In the genomic region with DNA sequence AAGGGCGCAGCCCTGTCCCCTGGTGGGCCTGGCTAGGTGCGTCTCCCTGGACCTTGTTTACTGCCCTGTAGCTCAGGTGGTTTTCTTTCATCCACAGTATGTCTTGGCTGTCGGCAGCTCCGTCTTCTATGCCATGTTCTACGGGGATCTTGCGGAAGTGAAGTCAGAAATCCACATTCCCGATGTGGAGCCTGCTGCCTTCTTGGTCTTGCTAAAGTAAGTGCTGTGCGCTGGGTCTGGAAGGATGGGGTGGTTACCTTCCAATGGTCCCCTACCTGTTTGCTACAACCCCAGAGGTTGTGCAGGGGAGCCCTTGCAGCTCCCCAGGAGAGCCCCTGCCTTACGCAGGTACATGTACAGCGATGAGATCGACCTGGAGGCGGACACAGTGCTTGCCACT, we compare ENCODE assay signal across 8 mouse cellular contexts. TPM values are rescaled to one million over a fixed set of nuclear protein-coding genes. Genes with fewer than 3 reads are reported as not detected.
DNase-seq lines count a peak whose midpoint lies in the region; ATAC-seq and TF ChIP-seq lines count a peak whose summit lies in the region.

No protein-coding gene starts in this region.

- H3K4me1 ChIP-seq in liver, adult 2 months (ENCODE audit: control insufficient read depth, insufficient read depth, low read length) = peaks cover 7% of the 10 kb centered on the region
- peaks cover 13% of the 10 kb centered on the region for H3K4me1 ChIP-seq in embryonic facial prominence, embryonic 12.5 days
- H3K4me1 ChIP-seq in hindbrain, postnatal 0 days (ENCODE audit: insufficient read depth, low read length) = peaks cover 14% of the 10 kb centered on the region
- H3K4me1 ChIP-seq in neural tube, embryonic 12.5 days = peaks cover 17% of the 10 kb centered on the region; the same call in 1 of the 2 replicates

- H3K27ac ChIP-seq in liver, adult 2 months (replicated peaks; ENCODE audit: insufficient read depth, low read depth, low read length) = peak overlapping the region; percentile 94
- H3K27ac ChIP-seq in embryonic facial prominence, embryonic 12.5 days = peak overlapping the region; percentile 87
- H3K27ac ChIP-seq in hindbrain, postnatal 0 days = peak overlapping the region; percentile 94
- H3K27ac ChIP-seq in neural tube, embryonic 12.5 days = peak overlapping the region; percentile 72

- H3K9ac ChIP-seq in liver, adult 2 months (ENCODE audit: low read depth, low read length) = peak overlapping the region; percentile 91
- H3K9ac ChIP-seq in embryonic facial prominence, embryonic 12.5 days = peak overlapping the region; percentile 80
- peak overlapping the region; percentile 62 for H3K9ac ChIP-seq in hindbrain, postnatal 0 days (replicated peaks; ENCODE audit: low read length)
- H3K9ac ChIP-seq in neural tube, embryonic 12.5 days = peak overlapping the region; percentile 86

- peak overlapping the region; percentile 70 for H3K4me2 ChIP-seq in embryonic facial prominence, embryonic 12.5 days (replicated peaks)
- peak overlapping the region; percentile 86 for H3K4me2 ChIP-seq in hindbrain, postnatal 0 days (ENCODE audit: low read depth, low read length)
- H3K4me2 ChIP-seq in neural tube, embryonic 12.5 days (replicated peaks) = peak overlapping the region; percentile 89

- TF ChIP-seq POLR2A in liver, adult 2 months (IDR thresholded peaks at IDR 0.05; ENCODE audit: extremely low read depth, insufficient read depth, low read length) = no peak

- WGBS in liver, adult 2 months = 66% methylated on average over 12 of the region's 12 CpGs
- WGBS in embryonic facial prominence, embryonic 12.5 days = 40% methylated on average over 12 of the region's 12 CpGs
- WGBS in hindbrain, postnatal 0 days = 40% methylated on average over 12 of the region's 12 CpGs
- 47% methylated on average over 12 of the region's 12 CpGs for WGBS in neural tube, embryonic 12.5 days

- DNase-seq in liver, adult 2 months (ENCODE audit: extremely low read depth, low read depth, low spot score) = peak; percentile 5
- DNase-seq in liver = no peak
- DNase-seq in hindbrain, postnatal 0 days (ENCODE audit: low spot score) = no peak
- no peak for DNase-seq in adrenal gland, adult 8-10 months
- DNase-seq in thymus, postnatal 10 days (ENCODE audit: low spot score in 2 of 2) = no peak
- no peak for DNase-seq in urinary bladder, adult 2 months (ENCODE audit: low spot score)

- no peaks in the 10 kb centered on the region; the same call in 1 of the 2 replicates for H3K79me2 ChIP-seq in liver, adult 2 months (ENCODE audit: control insufficient read depth, insufficient read depth, low read length)

- H3K9me3 ChIP-seq in embryonic facial prominence, embryonic 12.5 days = no peaks in the 10 kb centered on the region
- no peaks in the 10 kb centered on the region for H3K9me3 ChIP-seq in hindbrain, postnatal 0 days (ENCODE audit: low read length)
- H3K9me3 ChIP-seq in neural tube, embryonic 12.5 days = no peaks in the 10 kb centered on the region

- peaks cover 14% of the 10 kb centered on the region for H3K36me3 ChIP-seq in liver, adult 2 months (ENCODE audit: control insufficient read depth, insufficient read depth, low read length)
- H3K36me3 ChIP-seq in embryonic facial prominence, embryonic 12.5 days = peaks cover 71% of the 10 kb centered on the region
- H3K36me3 ChIP-seq in hindbrain, postnatal 0 days (ENCODE audit: insufficient read depth, low read length) = peaks cover 60% of the 10 kb centered on the region
- peaks cover 70% of the 10 kb centered on the region for H3K36me3 ChIP-seq in neural tube, embryonic 12.5 days

- H3K4me3 ChIP-seq in liver, adult 2 months (ENCODE audit: insufficient read depth, low read depth, low read length) = peak overlapping the region; percentile 85
- peak overlapping the region; percentile 67 for H3K4me3 ChIP-seq in embryonic facial prominence, embryonic 12.5 days
- H3K4me3 ChIP-seq in hindbrain, postnatal 0 days (ENCODE audit: low read length) = peak overlapping the region; percentile 64
- peak overlapping the region; percentile 58 for H3K4me3 ChIP-seq in neural tube, embryonic 12.5 days

- no peak for TF ChIP-seq CTCF in liver, adult 2 months (IDR thresholded peaks at IDR 0.05; ENCODE audit: low read depth, low read length)
- TF ChIP-seq CTCF in hindbrain, postnatal 0 days (IDR thresholded peaks at IDR 0.05; ENCODE audit: low read depth) = no peak; the same call in 1 of the 2 replicates

- ATAC-seq in embryonic facial prominence, embryonic 12.5 days (ENCODE audit: insufficient number of reproducible peaks, insufficient read depth, low FRiP score, low TSS enrichment) = no peak
- no peak for ATAC-seq in hindbrain, postnatal 0 days
- no peak for ATAC-seq in neural tube, embryonic 12.5 days (ENCODE audit: low FRiP score, low read depth)

- H3K27me3 ChIP-seq in liver, adult 2 months (ENCODE audit: control insufficient read depth, insufficient read depth, low read length) = no peaks in the 10 kb centered on the region
- H3K27me3 ChIP-seq in embryonic facial prominence, embryonic 12.5 days = no peaks in the 10 kb centered on the region
- no peaks in the 10 kb centered on the region for H3K27me3 ChIP-seq in hindbrain, postnatal 0 days (ENCODE audit: insufficient read depth, low read length)
- H3K27me3 ChIP-seq in neural tube, embryonic 12.5 days (replicated peaks) = no peaks in the 10 kb centered on the region

RNA-seq across cellular contexts. Expression of gene Btbd6, which starts 0.9 kb away (rescaled TPM):
- total RNA-seq in liver, adult 2 months (2014; rRNA removed) = 5.2 and 7.9 TPM in 2 replicates
- polyA plus RNA-seq in liver, adult 2 months (2012; rRNA removed) = 17.8 and 18.9 TPM in 2 replicates
- 25.6 and 27.4 TPM in 2 replicates for polyA plus RNA-seq in embryonic facial prominence, embryonic 12.5 days (2016; fragmentation: Nextera tagmentation; extraction: Ambion mirVana)
- total RNA-seq in hindbrain, postnatal 0 days (2014; rRNA removed) = 71.0 and 76.1 TPM in 2 replicates
- polyA plus RNA-seq in hindbrain, postnatal 0 days (2015; fragmentation: Nextera tagmentation; extraction: Ambion mirVana) = 52.1 and 52.9 TPM in 2 replicates
- 32.0 and 33.8 TPM in 2 replicates for polyA plus RNA-seq in neural tube, embryonic 12.5 days (2016; fragmentation: Nextera tagmentation; extraction: Ambion mirVana)
- total RNA-seq in adrenal gland, adult 8-10 months (2022) = 10 to 100 TPM; 21.5 to 30.9 (median 24.2) TPM
- polyA plus RNA-seq in urinary bladder, adult 2 months (2012; rRNA removed) = 23.9 and 26.8 TPM in 2 replicates

RNA-seq across cellular contexts. Expression of gene Brf1, which starts 23.3 kb away (rescaled TPM):
- 17.1 and 19.6 TPM in 2 replicates for total RNA-seq in liver, adult 2 months (2014; rRNA removed)
- polyA plus RNA-seq in liver, adult 2 months (2012; rRNA removed) = 26.2 and 31.5 TPM in 2 replicates
- polyA plus RNA-seq in embryonic facial prominence, embryonic 12.5 days (2016; fragmentation: Nextera tagmentation; extraction: Ambion mirVana) = 81.9 and 83.0 TPM in 2 replicates
- total RNA-seq in hindbrain, postnatal 0 days (2014; rRNA removed) = 29.4 and 32.9 TPM in 2 replicates
- 39.0 and 40.8 TPM in 2 replicates for polyA plus RNA-seq in hindbrain, postnatal 0 days (2015; fragmentation: Nextera tagmentation; extraction: Ambion mirVana)
- polyA plus RNA-seq in neural tube, embryonic 12.5 days (2016; fragmentation: Nextera tagmentation; extraction: Ambion mirVana) = 68.1 and 70.1 TPM in 2 replicates
- total RNA-seq in adrenal gland, adult 8-10 months (2022) = 10 to 100 TPM; 49.6 to 86.9 (median 68.3) TPM
- polyA plus RNA-seq in urinary bladder, adult 2 months (2012; rRNA removed) = 69.1 and 82.7 TPM in 2 replicates

RNA-seq across cellular contexts. Expression of gene Nudt14, which starts 35.2 kb away (rescaled TPM):
- 17.7 and 21.2 TPM in 2 replicates for total RNA-seq in liver, adult 2 months (2014; rRNA removed)
- 29.3 and 36.3 TPM in 2 replicates for polyA plus RNA-seq in liver, adult 2 months (2012; rRNA removed)
- 83.0 and 87.2 TPM in 2 replicates for polyA plus RNA-seq in embryonic facial prominence, embryonic 12.5 days (2016; fragmentation: Nextera tagmentation; extraction: Ambion mirVana)
- total RNA-seq in hindbrain, postnatal 0 days (2014; rRNA removed) = 29.0 and 29.4 TPM in 2 replicates
- 51.7 and 54.8 TPM in 2 replicates for polyA plus RNA-seq in hindbrain, postnatal 0 days (2015; fragmentation: Nextera tagmentation; extraction: Ambion mirVana)
- polyA plus RNA-seq in neural tube, embryonic 12.5 days (2016; fragmentation: Nextera tagmentation; extraction: Ambion mirVana) = 56.2 and 57.5 TPM in 2 replicates
- total RNA-seq in adrenal gland, adult 8-10 months (2022) = 10 to 100 TPM; 29.3 to 45.0 (median 36.1) TPM
- 42.4 and 54.6 TPM in 2 replicates for polyA plus RNA-seq in urinary bladder, adult 2 months (2012; rRNA removed)

RNA-seq across cellular contexts. Expression of gene Pacs2, which starts 37.2 kb away (rescaled TPM):
- total RNA-seq in liver, adult 2 months (2014; rRNA removed) = 5.2 and 7.5 TPM in 2 replicates
- 11.8 and 15.3 TPM in 2 replicates for polyA plus RNA-seq in liver, adult 2 months (2012; rRNA removed)
- 19.0 and 19.4 TPM in 2 replicates for polyA plus RNA-seq in embryonic facial prominence, embryonic 12.5 days (2016; fragmentation: Nextera tagmentation; extraction: Ambion mirVana)
- total RNA-seq in hindbrain, postnatal 0 days (2014; rRNA removed) = 111 and 125 TPM in 2 replicates
- 20.3 and 20.6 TPM in 2 replicates for polyA plus RNA-seq in hindbrain, postnatal 0 days (2015; fragmentation: Nextera tagmentation; extraction: Ambion mirVana)
- 30.5 and 30.8 TPM in 2 replicates for polyA plus RNA-seq in neural tube, embryonic 12.5 days (2016; fragmentation: Nextera tagmentation; extraction: Ambion mirVana)
- 10 to 100 TPM; 42.2 to 60.4 (median 53.7) TPM for total RNA-seq in adrenal gland, adult 8-10 months (2022)
- 38.9 and 40.9 TPM in 2 replicates for polyA plus RNA-seq in urinary bladder, adult 2 months (2012; rRNA removed)

RNA-seq across cellular contexts. Expression of gene Jag2, which starts 47.6 kb away (rescaled TPM):
- total RNA-seq in liver, adult 2 months (2014; rRNA removed) = under 0.01 and 0.27 TPM in 2 replicates
- polyA plus RNA-seq in liver, adult 2 months (2012; rRNA removed) = 0.13 and 0.29 TPM in 2 replicates
- 7.9 and 8.8 TPM in 2 replicates for polyA plus RNA-seq in embryonic facial prominence, embryonic 12.5 days (2016; fragmentation: Nextera tagmentation; extraction: Ambion mirVana)
- total RNA-seq in hindbrain, postnatal 0 days (2014; rRNA removed) = 63.4 and 88.4 TPM in 2 replicates
- polyA plus RNA-seq in hindbrain, postnatal 0 days (2015; fragmentation: Nextera tagmentation; extraction: Ambion mirVana) = 7.7 and 8.5 TPM in 2 replicates
- 9.7 and 10.5 TPM in 2 replicates for polyA plus RNA-seq in neural tube, embryonic 12.5 days (2016; fragmentation: Nextera tagmentation; extraction: Ambion mirVana)
- 10 to 100 TPM in 1 of 4 experiments, 1 to 10 TPM in 3; 3.7 to 10.1 (median 6.6) TPM for total RNA-seq in adrenal gland, adult 8-10 months (2022)
- polyA plus RNA-seq in urinary bladder, adult 2 months (2012; rRNA removed) = 42.7 and 62.7 TPM in 2 replicates
